Mouse (Mus musculus): ENCODE measurements around the gene Psen1. TPM values are rescaled to one million over a fixed set of nuclear protein-coding genes. Genes with fewer than 3 reads are reported as not detected.

The Psen1 gene
- polyA plus RNA-seq, 1 experiment from 2014 or later, result 67.4 TPM

GRCm38 (mm10) chr12:83701608-83702007 lies 13.7 kb downstream of the Psen1 start:
- Histone ChIP-seq H3K9ac (replicated peaks) (no peak overlapping the region), H3K4me1 (peaks cover 5% of the 10 kb centered on the region; the same call in 1 of the 2 replicates), H3K27ac (replicated peaks) (no peak overlapping the region), H3K27me3 (no peaks in the 10 kb centered on the region), H3K36me3 (peaks cover 30% of the 10 kb centered on the region), H3K4me2 (replicated peaks) (no peak overlapping the region), H3K4me3 (no peak overlapping the region), H3K9me3 (no peaks in the 10 kb centered on the region)
- ATAC-seq (replicated peaks), result no peak
- 88% methylated on average over 7 of the region's 7 CpGs for WGBS

- peaks cover 33% of the 10 kb centered on the region for H3K36me3 ChIP-seq
- no peak overlapping the region for H3K9ac ChIP-seq (replicated peaks)
- H3K4me3 ChIP-seq, result no peak overlapping the region
- H3K4me1 ChIP-seq, result peaks cover 5% of the 10 kb centered on the region; the same call in 1 of the 2 replicates
- ATAC-seq (replicated peaks), result no peak
- WGBS, result 26% methylated on average over 4 of the region's 4 CpGs
- no peak overlapping the region for H3K27ac ChIP-seq (replicated peaks)
- no peaks in the 10 kb centered on the region for H3K27me3 ChIP-seq
- H3K9me3 ChIP-seq, result no peaks in the 10 kb centered on the region
- H3K4me2 ChIP-seq (replicated peaks), result no peak overlapping the region
Observed at GRCm38 (mm10) chr12:83702796-83703195, 14.8 kb downstream of the Psen1 start.

GRCm38 (mm10) chr12:83706951-83707350 lies 19.0 kb downstream of the Psen1 start:
- Histone ChIP-seq H3K9me3 (no peaks in the 10 kb centered on the region), H3K4me3 (no peak overlapping the region), H3K27ac (replicated peaks) (no peak overlapping the region), H3K4me2 (replicated peaks) (no peak overlapping the region), H3K4me1 (peaks cover 5% of the 10 kb centered on the region; the same call in 1 of the 2 replicates), H3K9ac (replicated peaks) (no peak overlapping the region), H3K27me3 (no peaks in the 10 kb centered on the region), H3K36me3 (peaks cover 21% of the 10 kb centered on the region)
- no peak for ATAC-seq (replicated peaks)
- 94% methylated on average over 4 of the region's 4 CpGs for WGBS

- peaks cover 27% of the 10 kb centered on the region for H3K36me3 ChIP-seq
- no peak overlapping the region for H3K4me2 ChIP-seq (replicated peaks)
- no peaks in the 10 kb centered on the region for H3K4me1 ChIP-seq
- no peak for ATAC-seq (replicated peaks)
- WGBS, result 95% methylated on average over 7 of the region's 7 CpGs
- no peak overlapping the region for H3K4me3 ChIP-seq
- no peak overlapping the region for H3K9ac ChIP-seq (replicated peaks)
- H3K27me3 ChIP-seq, result no peaks in the 10 kb centered on the region
- H3K9me3 ChIP-seq, result no peaks in the 10 kb centered on the region
- no peak overlapping the region for H3K27ac ChIP-seq (replicated peaks)
Observed at GRCm38 (mm10) chr12:83708160-83709092, 20.5 kb downstream of the Psen1 start.

GRCm38 (mm10) chr12:83709934-83710333 lies 22.0 kb downstream of the Psen1 start:
- no peak for ATAC-seq (replicated peaks)
- no peak overlapping the region for H3K4me3 ChIP-seq
- no peak overlapping the region for H3K9ac ChIP-seq (replicated peaks)
- H3K36me3 ChIP-seq, result peaks cover 25% of the 10 kb centered on the region
- no peaks in the 10 kb centered on the region for H3K4me1 ChIP-seq
- no peak overlapping the region for H3K27ac ChIP-seq (replicated peaks)
- H3K27me3 ChIP-seq, result no peaks in the 10 kb centered on the region
- no peaks in the 10 kb centered on the region for H3K9me3 ChIP-seq
- 85% methylated on average over 2 of the region's 2 CpGs for WGBS
- no peak overlapping the region for H3K4me2 ChIP-seq (replicated peaks)

GRCm38 (mm10) chr12:83713749-83714148 lies 25.8 kb downstream of the Psen1 start:
- 45% methylated on average over 2 of the region's 2 CpGs for WGBS

GRCm38 (mm10) chr12:83716416-83717184 lies 28.6 kb downstream of the Psen1 start:
- H3K27me3 ChIP-seq, result no peaks in the 10 kb centered on the region
- no peak overlapping the region for H3K4me3 ChIP-seq
- H3K9me3 ChIP-seq, result no peaks in the 10 kb centered on the region
- no peaks in the 10 kb centered on the region for H3K4me1 ChIP-seq
- ATAC-seq (replicated peaks), result no peak
- peaks cover 61% of the 10 kb centered on the region for H3K36me3 ChIP-seq
- H3K27ac ChIP-seq (replicated peaks), result no peak overlapping the region
- H3K4me2 ChIP-seq (replicated peaks), result no peak overlapping the region
- H3K9ac ChIP-seq (replicated peaks), result no peak overlapping the region
- WGBS, result 89% methylated on average over 15 of the region's 15 CpGs

More at GRCm38 (mm10) chr12:83713749-83714148, 25.8 kb downstream of the Psen1 start:
- Histone ChIP-seq H3K36me3 (peaks cover 50% of the 10 kb centered on the region), H3K27me3 (no peaks in the 10 kb centered on the region), H3K4me2 (replicated peaks) (no peak overlapping the region), H3K4me1 (no peaks in the 10 kb centered on the region), H3K4me3 (no peak overlapping the region), H3K9me3 (no peaks in the 10 kb centered on the region), H3K9ac (replicated peaks) (no peak overlapping the region), H3K27ac (replicated peaks) (no peak overlapping the region)
- no peak for ATAC-seq (replicated peaks)

GRCm38 (mm10) chr12:83719431-83719830 lies 31.5 kb downstream of the Psen1 start:
- no peaks in the 10 kb centered on the region for H3K4me1 ChIP-seq
- no peaks in the 10 kb centered on the region for H3K27me3 ChIP-seq
- no peak overlapping the region for H3K4me2 ChIP-seq (replicated peaks)
- H3K36me3 ChIP-seq, result peaks cover 66% of the 10 kb centered on the region
- WGBS, result 100% methylated on average over 1 of the region's 1 CpGs
- H3K9ac ChIP-seq (replicated peaks), result no peak overlapping the region
- ATAC-seq (replicated peaks), result no peak
- no peaks in the 10 kb centered on the region for H3K9me3 ChIP-seq
- no peak overlapping the region for H3K4me3 ChIP-seq
- H3K27ac ChIP-seq (replicated peaks), result no peak overlapping the region

GRCm38 (mm10) chr12:83721281-83721680 lies 33.3 kb downstream of the Psen1 start:
- Histone ChIP-seq H3K27me3 (no peaks in the 10 kb centered on the region), H3K4me3 (no peak overlapping the region), H3K27ac (replicated peaks) (no peak overlapping the region), H3K9me3 (no peaks in the 10 kb centered on the region), H3K36me3 (peaks cover 68% of the 10 kb centered on the region), H3K4me2 (replicated peaks) (no peak overlapping the region), H3K4me1 (no peaks in the 10 kb centered on the region), H3K9ac (replicated peaks) (no peak overlapping the region)
- no peak for ATAC-seq (replicated peaks)
- WGBS, result 79% methylated on average over 6 of the region's 6 CpGs

GRCm38 (mm10) chr12:83723037-83723436 lies 35.1 kb downstream of the Psen1 start:
- no peaks in the 10 kb centered on the region for H3K9me3 ChIP-seq
- 86% methylated on average over 3 of the region's 3 CpGs for WGBS
- ATAC-seq (replicated peaks), result no peak
- H3K36me3 ChIP-seq, result peaks cover 66% of the 10 kb centered on the region
- no peaks in the 10 kb centered on the region for H3K4me1 ChIP-seq
- H3K4me3 ChIP-seq, result no peak overlapping the region
- H3K27ac ChIP-seq (replicated peaks), result no peak overlapping the region
- no peak overlapping the region for H3K9ac ChIP-seq (replicated peaks)
- H3K27me3 ChIP-seq, result no peaks in the 10 kb centered on the region
- H3K4me2 ChIP-seq (replicated peaks), result no peak overlapping the region

- Histone ChIP-seq H3K36me3 (peaks cover 80% of the 10 kb centered on the region), H3K9ac (replicated peaks) (no peak overlapping the region), H3K4me3 (no peak overlapping the region), H3K4me2 (replicated peaks) (no peak overlapping the region), H3K4me1 (no peaks in the 10 kb centered on the region), H3K27ac (replicated peaks) (no peak overlapping the region), H3K27me3 (no peaks in the 10 kb centered on the region), H3K9me3 (no peaks in the 10 kb centered on the region)
- 92% methylated on average over 12 of the region's 12 CpGs for WGBS
- no peak for ATAC-seq (replicated peaks)
Observed at GRCm38 (mm10) chr12:83726510-83727308, 38.8 kb downstream of the Psen1 start.

Measured in forebrain, embryonic 15.5 days (tissue).